Comparison of ENCODE assay signal across 10 mouse cellular contexts in genomic region chr9:79830874-79831273, GRCm38 (mm10). TPM values are rescaled to one million over a fixed set of nuclear protein-coding genes. Genes with fewer than 3 reads are reported as not detected.
DNase-seq lines count a peak whose midpoint lies in the region; ATAC-seq and TF ChIP-seq lines count a peak whose summit lies in the region.
"Had no signal": no experiment of that assay in that cellular context is flagged by ENCODE, and none has a peak within 500 bp of the region (broad histone marks: within the 10 kb centered on the region; RNA-seq: fewer than 3 reads in every experiment).

No protein-coding gene starts in this region.

- TF ChIP-seq EP300 in stomach, postnatal 0 days (optimal IDR thresholded peaks at IDR 0.05): no peak

- H3K4me1 ChIP-seq in neural tube, embryonic 12.5 days: no peaks in the 10 kb centered on the region; the same call in 1 of the 2 replicates
- peaks cover 57% of the 10 kb centered on the region for H3K4me1 ChIP-seq in forebrain, embryonic 10.5 days
- peaks cover 3% of the 10 kb centered on the region; the same call in 1 of the 2 replicates for H3K4me1 ChIP-seq in intestine, embryonic 16.5 days (ENCODE audit: control insufficient read depth, insufficient read depth, low read length)
- H3K4me1 ChIP-seq in stomach, postnatal 0 days (replicated peaks; ENCODE audit: control insufficient read depth, insufficient read depth): no peaks in the 10 kb centered on the region

- H3K9me3 ChIP-seq in neural tube, embryonic 12.5 days: no peaks in the 10 kb centered on the region
- no peaks in the 10 kb centered on the region for H3K9me3 ChIP-seq in forebrain, embryonic 10.5 days
- H3K9me3 ChIP-seq in intestine, embryonic 16.5 days (ENCODE audit: control insufficient read depth, low read length): no peaks in the 10 kb centered on the region
- no peaks in the 10 kb centered on the region for H3K9me3 ChIP-seq in stomach, postnatal 0 days (ENCODE audit: control insufficient read depth, low read length)

- no peak overlapping the region for H3K27ac ChIP-seq in neural tube, embryonic 12.5 days
- H3K27ac ChIP-seq in forebrain, embryonic 10.5 days: peak overlapping the region; percentile 86
- no peak overlapping the region for H3K27ac ChIP-seq in intestine, embryonic 16.5 days (ENCODE audit: low read length)
- peak overlapping the region; percentile 59 for H3K27ac ChIP-seq in stomach, postnatal 0 days (replicated peaks)

- no peak for TF ChIP-seq CTCF in stomach, postnatal 0 days (IDR thresholded peaks at IDR 0.05; ENCODE audit: low read depth)

- H3K4me3 ChIP-seq in neural tube, embryonic 12.5 days: no peak overlapping the region
- peak overlapping the region; percentile 50 for H3K4me3 ChIP-seq in forebrain, embryonic 10.5 days
- H3K4me3 ChIP-seq in intestine, embryonic 16.5 days (ENCODE audit: low read length): no peak overlapping the region
- no peak overlapping the region for H3K4me3 ChIP-seq in stomach, postnatal 0 days (ENCODE audit: low read depth, low read length)

- no peak for DNase-seq in neural tube, embryonic 10.5 days (ENCODE audit: extremely low spot score, low spot score)
- DNase-seq in forebrain, embryonic 10.5 days (ENCODE audit: extremely low spot score, low spot score): peak; percentile 47
- DNase-seq in stomach, postnatal 0 days (ENCODE audit: low spot score): no peak
- no peak for DNase-seq in adrenal gland, adult 8-10 months
- DNase-seq in cerebellum, postnatal 25 days: no peak
- DNase-seq: kidney, postnatal 36 days; spleen, adult 18-20 months had no signal

- H3K36me3 ChIP-seq in neural tube, embryonic 12.5 days: no peaks in the 10 kb centered on the region
- no peaks in the 10 kb centered on the region for H3K36me3 ChIP-seq in forebrain, embryonic 10.5 days (replicated peaks)
- no peaks in the 10 kb centered on the region for H3K36me3 ChIP-seq in intestine, embryonic 16.5 days (ENCODE audit: control insufficient read depth, insufficient read depth, low read length)
- H3K36me3 ChIP-seq in stomach, postnatal 0 days (ENCODE audit: control insufficient read depth, insufficient read depth, low read length): no peaks in the 10 kb centered on the region

- peak; percentile 82 for ATAC-seq in neural tube, embryonic 12.5 days (ENCODE audit: low FRiP score, low read depth)
- 0 out of 2 replicates have a peak, but pooled peaks have one; percentile 44 for ATAC-seq in intestine, embryonic 16.5 days
- peak; percentile 83 for ATAC-seq in stomach, postnatal 0 days (ENCODE audit: low FRiP score, low TSS enrichment)
- ATAC-seq in megakaryocyte-erythroid progenitor cell, adult 5-6 weeks (replicated peaks; ENCODE audit: low FRiP score, low TSS enrichment, poor library complexity, severe bottlenecking): no peak

- no peak overlapping the region for H3K9ac ChIP-seq in neural tube, embryonic 12.5 days
- H3K9ac ChIP-seq in intestine, embryonic 16.5 days (ENCODE audit: low read depth, low read length): no peak overlapping the region
- H3K9ac ChIP-seq in stomach, postnatal 0 days (ENCODE audit: low read length): 0 out of 2 replicates have a peak overlapping the region, but pooled peaks have one; percentile 2

- H3K4me2 ChIP-seq in neural tube, embryonic 12.5 days (replicated peaks): peak overlapping the region; percentile 38; the same call in 1 of the 2 replicates
- H3K4me2 ChIP-seq in intestine, embryonic 16.5 days (ENCODE audit: low read depth, low read length): no peak overlapping the region
- no peak overlapping the region for H3K4me2 ChIP-seq in stomach, postnatal 0 days (replicated peaks; ENCODE audit: low read depth)

- no peaks in the 10 kb centered on the region for H3K27me3 ChIP-seq in neural tube, embryonic 12.5 days (replicated peaks)
- no peaks in the 10 kb centered on the region for H3K27me3 ChIP-seq in forebrain, embryonic 10.5 days (ENCODE audit: poor library complexity, severe bottlenecking)
- H3K27me3 ChIP-seq in intestine, embryonic 16.5 days (replicated peaks; ENCODE audit: control insufficient read depth, insufficient read depth, low read length): no peaks in the 10 kb centered on the region
- H3K27me3 ChIP-seq in stomach, postnatal 0 days (ENCODE audit: control insufficient read depth, insufficient read depth, low read length): no peaks in the 10 kb centered on the region

- WGBS in neural tube, embryonic 12.5 days: 13% methylated on average over 4 of the region's 4 CpGs
- WGBS in forebrain, embryonic 10.5 days: 24% methylated on average over 4 of the region's 4 CpGs
- 37% methylated on average over 4 of the region's 4 CpGs for WGBS in intestine, embryonic 16.5 days
- 24% methylated on average over 4 of the region's 4 CpGs for WGBS in stomach, postnatal 0 days

RNA-seq across cellular contexts. Expression of gene Tmem30a, which starts 37.6 kb away (rescaled TPM):
- polyA plus RNA-seq in neural tube, embryonic 12.5 days (2016; fragmentation: Nextera tagmentation; extraction: Ambion mirVana): 100 and 106 TPM in 2 replicates
- 49.5 and 54.0 TPM in 2 replicates for polyA plus RNA-seq in forebrain, embryonic 10.5 days (2016; fragmentation: Nextera tagmentation; extraction: Ambion mirVana)
- polyA plus RNA-seq in intestine, embryonic 16.5 days (2015; fragmentation: Nextera tagmentation; extraction: Ambion mirVana): 58.0 and 64.2 TPM in 2 replicates
- polyA plus RNA-seq in stomach, postnatal 0 days (2015; fragmentation: Nextera tagmentation; extraction: Ambion mirVana): 56.4 and 57.3 TPM in 2 replicates
- 26.5 and 32.2 TPM in 2 replicates for total RNA-seq in megakaryocyte-erythroid progenitor cell, adult 5-6 weeks (2014; fragmentation: Nextera tagmentation)
- 44.1 and 66.2 TPM in 2 replicates for total RNA-seq in megakaryocyte-erythroid progenitor cell, adult 5-6 weeks (2017)
- 100 to 1,000 TPM; 110 to 141 (median 123) TPM for total RNA-seq in adrenal gland, adult 8-10 months (2022)

Comparison
In these comparisons a context has a peak if more than half of its experiments do, and no peak if none do; other contexts are left out.
1. H3K27ac ChIP-seq: peak in forebrain, embryonic 10.5 days (single experiment) and stomach, postnatal 0 days (single experiment); none in neural tube, embryonic 12.5 days (single experiment) and intestine, embryonic 16.5 days (single experiment).